Mouse (Mus musculus): Measurements from ENCODE around the gene Baat. TPM values are rescaled to one million over a fixed set of nuclear protein-coding genes. Genes with fewer than 3 reads are reported as not detected.

Gene Baat
- polyA plus RNA-seq (2012): not detected in 2 replicates

GRCm38 (mm10) chr4:49506386-49506785 is at the start of gene Baat:
Baat (minus strand) TSS chr4:49506557.
- TF ChIP-seq GATA1 (IDR thresholded peaks at IDR 0.05; ENCODE audit: low read length): no peak

GRCm38 (mm10) chr4:49553380-49553779 is 47.0 kb upstream of the Baat start:
- no peak for TF ChIP-seq GATA1 (IDR thresholded peaks at IDR 0.05; ENCODE audit: low read length)

GRCm38 (mm10) chr4:49549383-49549782 is 43.0 kb upstream of the Baat start, which contains the start of gene Aldob:
Aldob (minus strand) TSS chr4:49549546.
- TF ChIP-seq GATA1 (IDR thresholded peaks at IDR 0.05; ENCODE audit: low read length): no peak

- no peak for TF ChIP-seq GATA1 (IDR thresholded peaks at IDR 0.05; ENCODE audit: low read length)
Observed at GRCm38 (mm10) chr4:49547544-49548219, 41.3 kb upstream of the Baat start.

GRCm38 (mm10) chr4:49546873-49547543 is 40.7 kb upstream of the Baat start:
- no peak for TF ChIP-seq GATA1 (IDR thresholded peaks at IDR 0.05; ENCODE audit: low read length)

- no peak for TF ChIP-seq GATA1 (IDR thresholded peaks at IDR 0.05; ENCODE audit: low read length)
Observed at GRCm38 (mm10) chr4:49546026-49546425, 39.7 kb upstream of the Baat start.

GRCm38 (mm10) chr4:49540966-49541365 is 34.6 kb upstream of the Baat start:
- no peak for TF ChIP-seq GATA1 (IDR thresholded peaks at IDR 0.05; ENCODE audit: low read length)

- TF ChIP-seq GATA1 (IDR thresholded peaks at IDR 0.05; ENCODE audit: low read length): no peak
Observed at GRCm38 (mm10) chr4:49539665-49540064, 33.3 kb upstream of the Baat start.

- no peak for TF ChIP-seq GATA1 (IDR thresholded peaks at IDR 0.05; ENCODE audit: low read length)
Observed at GRCm38 (mm10) chr4:49536671-49537070, 30.3 kb upstream of the Baat start.

GRCm38 (mm10) chr4:49535675-49536294 is 29.4 kb upstream of the Baat start:
- no peak for TF ChIP-seq GATA1 (IDR thresholded peaks at IDR 0.05; ENCODE audit: low read length)

- no peak for TF ChIP-seq GATA1 (IDR thresholded peaks at IDR 0.05; ENCODE audit: low read length)
Observed at GRCm38 (mm10) chr4:49535036-49535435, 28.7 kb upstream of the Baat start.

GRCm38 (mm10) chr4:49522576-49522975 is 16.2 kb upstream of the Baat start:
- TF ChIP-seq GATA1 (IDR thresholded peaks at IDR 0.05; ENCODE audit: low read length): no peak

GRCm38 (mm10) chr4:49521346-49521745 is 15.0 kb upstream of the Baat start:
- no peak for TF ChIP-seq GATA1 (IDR thresholded peaks at IDR 0.05; ENCODE audit: low read length)

- TF ChIP-seq GATA1 (IDR thresholded peaks at IDR 0.05; ENCODE audit: low read length): no peak
Observed at GRCm38 (mm10) chr4:49520572-49521340, 14.4 kb upstream of the Baat start, which contains the start of the genes Mrpl50 and Zfp189. Mrpl50 (minus strand) TSS chr4:49521093. Zfp189 (plus strand) TSS chr4:49521176.

GRCm38 (mm10) chr4:49519476-49519875 is 13.1 kb upstream of the Baat start:
- no peak for TF ChIP-seq GATA1 (IDR thresholded peaks at IDR 0.05; ENCODE audit: low read length)

GRCm38 (mm10) chr4:49514441-49514840 is 8.1 kb upstream of the Baat start:
- TF ChIP-seq GATA1 (IDR thresholded peaks at IDR 0.05; ENCODE audit: low read length): no peak

Measured in G1E-ER4 (cell line).